Mouse (Mus musculus): ENCODE data around the gene Klhl25. TPM values are rescaled to one million over a fixed set of nuclear protein-coding genes. Genes with fewer than 3 reads are reported as not detected.
"Not testable (repeated sequence)": the region's sequence is repeated elsewhere in the genome, so short reads cannot be mapped to it uniquely, and the experiment has no call there.

Gene Klhl25
- total RNA-seq, 1 experiment from 2014 or later: 5.6 TPM

- ATAC-seq (replicated peaks; ENCODE audit: insufficient number of reproducible peaks, low FRiP score, low TSS enrichment, poor library complexity, severe bottlenecking): peak; percentile 59; the same call in 1 of the 2 replicates
Measured at GRCm38 (mm10) chr7:75910035-75910651, 62.0 kb downstream of the Klhl25 start.

DNA sequence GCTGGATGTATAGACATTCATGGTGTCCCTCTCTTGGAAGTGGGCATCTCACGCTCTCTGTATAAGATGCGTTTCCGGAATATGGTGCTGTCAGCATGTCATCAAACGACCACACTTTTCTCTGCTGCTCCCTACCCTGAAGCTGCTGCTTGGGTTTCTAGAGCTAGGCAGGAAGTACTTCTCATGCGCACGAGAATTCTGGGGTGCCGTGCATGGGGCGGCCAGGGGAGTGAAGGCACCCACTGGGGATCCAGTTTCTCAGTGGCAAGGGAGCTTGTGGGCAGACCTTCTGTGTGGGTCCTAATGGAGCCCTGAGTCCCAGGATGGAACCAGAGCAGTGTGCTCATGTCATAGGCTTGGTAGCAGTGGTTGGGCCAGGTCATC is 62.5 kb downstream of the Klhl25 start:
- no peak for ATAC-seq (replicated peaks; ENCODE audit: insufficient number of reproducible peaks, low FRiP score, low TSS enrichment, poor library complexity, severe bottlenecking)

DNA sequence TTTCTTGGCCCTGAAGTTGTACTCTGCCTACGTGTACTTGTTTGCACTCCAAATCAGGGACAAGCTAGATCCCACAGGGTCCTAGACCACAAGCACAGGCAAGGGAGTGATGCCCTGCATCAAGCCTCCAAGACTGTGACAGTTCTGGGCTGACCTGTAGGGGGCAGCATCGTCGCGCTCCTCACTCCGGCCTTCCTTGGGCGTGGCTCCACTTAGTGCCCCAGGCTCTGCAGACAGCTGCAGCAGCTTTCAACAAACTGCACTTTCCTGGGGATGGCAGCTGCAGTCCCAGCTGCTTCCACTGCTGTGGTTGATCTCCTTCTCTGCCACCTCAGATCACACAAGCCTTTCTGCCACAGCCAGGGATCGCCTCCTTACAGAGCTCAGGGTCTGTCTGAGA is 65.8 kb downstream of the Klhl25 start:
- peak; percentile 74 for ATAC-seq (replicated peaks; ENCODE audit: insufficient number of reproducible peaks, low FRiP score, low TSS enrichment, poor library complexity, severe bottlenecking)

- ATAC-seq (replicated peaks; ENCODE audit: insufficient number of reproducible peaks, low FRiP score, low TSS enrichment, poor library complexity, severe bottlenecking): not testable (repeated sequence)
Measured at GRCm38 (mm10) chr7:75915550-75915949, 67.4 kb downstream of the Klhl25 start.

- no peak for ATAC-seq (replicated peaks; ENCODE audit: insufficient number of reproducible peaks, low FRiP score, low TSS enrichment, poor library complexity, severe bottlenecking)
Measured at GRCm38 (mm10) chr7:75917662-75918061, 69.6 kb downstream of the Klhl25 start.

DNA sequence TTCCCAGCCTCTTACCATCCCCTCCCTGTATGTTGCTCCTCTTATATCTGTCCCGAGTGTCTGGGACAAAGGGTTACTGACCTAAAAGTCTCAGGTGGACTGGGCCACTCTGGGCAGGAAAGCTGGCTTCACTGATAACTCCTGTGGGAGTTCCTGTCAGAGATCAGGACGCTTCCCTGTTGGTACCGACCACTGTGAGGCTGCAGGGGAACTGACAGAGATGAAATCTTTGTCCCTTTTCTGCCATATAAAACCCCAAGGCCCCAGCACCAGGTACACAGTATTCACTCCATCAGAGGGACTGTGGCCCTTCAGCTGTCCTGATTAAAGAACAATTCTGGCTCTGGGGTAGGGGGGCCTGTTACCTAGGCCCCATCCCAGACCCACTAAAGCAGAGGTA is 71.6 kb downstream of the Klhl25 start:
- not testable (repeated sequence) for ATAC-seq (replicated peaks; ENCODE audit: insufficient number of reproducible peaks, low FRiP score, low TSS enrichment, poor library complexity, severe bottlenecking)

Measured in monocyte, adult 5-6 weeks (primary cell).